Mouse (Mus musculus) retina, postnatal 7 days (tissue): ENCODE results near the gene Vgll3.

Source experiments
- DNase-seq: peaks from one replicate; pipeline ENCODE4 v3.0.0-alpha.2; 2012; ENCODE audit warnings: low read depth, low spot score

Vgll3 gene

DNA sequence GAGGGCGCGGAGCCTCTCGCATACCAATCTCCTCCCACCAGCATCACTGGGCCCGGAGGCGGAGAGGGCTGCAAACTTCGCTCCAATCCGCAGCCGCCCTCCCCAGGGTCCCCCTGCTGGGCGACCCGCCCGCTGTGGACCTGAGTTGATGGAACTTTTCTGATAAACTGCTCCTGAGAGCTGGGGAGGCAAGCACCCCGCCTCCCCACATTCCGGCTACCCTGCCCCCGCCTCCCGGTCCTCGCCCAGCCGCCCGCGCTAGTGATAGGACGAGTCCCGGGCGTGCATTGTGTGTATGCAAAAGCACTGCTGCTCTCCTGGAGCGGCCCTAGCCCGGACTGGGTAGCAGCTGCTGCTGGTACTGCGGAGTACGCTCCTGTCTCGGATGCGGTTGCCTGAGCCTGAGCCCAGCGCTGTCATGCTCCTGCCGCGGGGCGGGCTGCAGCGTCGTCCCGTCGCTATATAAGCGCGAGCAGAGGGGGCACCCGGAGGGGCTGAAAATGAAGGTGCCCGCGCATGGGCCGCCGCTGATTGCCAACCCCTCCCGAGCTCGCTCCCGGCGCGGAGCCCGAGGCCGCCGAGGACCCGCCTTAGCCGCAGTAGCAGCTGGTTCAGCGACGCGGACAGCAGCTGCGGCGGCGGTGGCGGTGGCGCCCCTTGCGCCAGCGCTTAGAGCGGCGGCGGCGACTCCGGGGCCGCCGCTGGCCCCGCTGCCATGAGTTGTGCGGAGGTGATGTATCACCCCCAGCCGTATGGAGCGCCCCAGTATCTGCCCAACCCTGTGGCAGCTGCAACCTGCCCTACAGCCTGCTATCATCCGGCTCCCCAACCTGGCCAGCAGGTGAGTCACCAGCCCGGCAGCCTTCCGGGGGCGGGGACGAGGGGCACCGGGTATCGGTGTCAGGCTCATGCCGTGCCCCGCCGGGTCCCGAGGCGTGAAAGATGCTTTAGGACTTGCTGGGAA, at the start of gene Vgll3:
Gene Vgll3, plus strand, starts transcription at position 340 of the 964 bp plus-strand sequence.
- DNase-seq, result peak; percentile 28

DNA sequence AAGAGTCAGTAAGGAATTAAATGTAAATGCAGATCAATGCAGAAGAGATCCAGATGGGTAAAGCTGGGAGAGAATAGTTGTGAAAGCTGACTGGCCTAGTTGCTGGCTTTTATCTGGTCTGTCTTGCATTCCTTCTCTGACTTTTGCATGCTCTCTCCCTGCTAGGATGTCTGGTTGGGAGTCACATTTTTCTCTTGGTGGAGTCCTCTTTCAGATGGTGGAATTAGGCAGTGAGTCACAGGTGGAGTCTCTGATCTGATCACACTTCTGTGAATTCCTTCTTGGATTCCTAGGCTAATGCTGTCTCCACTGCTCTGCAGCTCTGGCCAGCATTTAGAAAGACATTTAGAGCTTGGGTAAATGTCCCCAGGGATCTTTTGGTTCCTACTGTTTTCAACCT, 49.1 kb upstream of the Vgll3 start:
- no peak for DNase-seq

DNA sequence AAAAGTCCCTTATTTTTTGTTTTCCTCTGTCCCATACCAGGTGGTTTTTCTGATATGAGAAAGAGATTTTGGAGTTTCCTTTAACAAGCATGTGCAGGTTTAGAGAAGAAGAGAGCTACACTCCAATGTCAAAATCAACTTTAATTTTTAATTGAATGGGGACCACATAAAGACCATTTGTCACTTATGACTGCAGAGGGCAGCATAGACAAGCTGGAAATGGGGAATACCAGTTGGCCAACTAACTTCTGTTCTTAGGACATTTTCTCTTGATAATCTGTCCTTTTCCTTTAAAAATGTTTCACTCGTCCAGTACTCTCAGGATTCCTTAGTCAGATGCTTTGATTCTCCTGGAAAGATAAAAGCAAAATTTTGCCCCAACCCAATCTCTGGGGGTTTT, 29.1 kb upstream of the Vgll3 start:
- DNase-seq, result no peak

DNA sequence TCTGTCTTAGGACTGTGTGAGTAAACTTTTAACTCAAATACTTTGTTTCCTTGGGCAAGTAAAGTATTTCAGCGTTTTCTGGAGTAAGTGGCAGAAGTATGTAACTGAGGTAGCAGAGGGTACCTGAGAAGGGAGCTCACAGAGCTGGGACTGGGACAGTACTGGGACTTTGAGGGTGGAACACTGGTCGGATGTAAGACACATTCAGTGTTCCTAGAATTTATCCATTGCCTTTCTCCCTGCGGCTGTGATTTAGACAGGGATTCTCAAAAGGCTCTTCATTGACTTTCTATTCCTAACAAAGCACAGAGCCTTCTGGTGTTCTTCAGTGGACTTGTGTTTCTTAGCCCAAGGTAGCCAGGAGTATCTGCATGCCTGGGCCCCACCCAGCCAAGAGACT, 1.0 kb downstream of the Vgll3 start:
- no peak for DNase-seq

DNA sequence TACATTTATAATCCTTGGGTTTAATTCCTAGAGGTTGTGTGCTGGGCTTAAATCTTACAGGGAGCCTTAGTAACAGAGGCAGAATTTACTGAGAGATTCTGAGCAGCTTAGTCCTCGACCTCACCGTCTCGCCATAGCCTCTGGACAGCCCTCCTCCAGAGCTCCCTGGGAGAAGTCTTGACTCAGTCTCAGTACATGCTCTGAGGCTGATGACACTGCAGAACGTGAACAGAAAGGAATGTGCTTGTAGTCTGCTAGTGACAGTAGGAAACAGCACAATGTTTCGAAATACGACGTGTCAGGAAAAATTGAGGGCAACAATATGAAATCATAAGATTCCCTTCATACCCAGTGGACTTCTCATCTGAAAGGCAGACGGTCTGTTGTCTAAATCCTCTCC, 3.7 kb downstream of the Vgll3 start:
- no peak for DNase-seq

DNA sequence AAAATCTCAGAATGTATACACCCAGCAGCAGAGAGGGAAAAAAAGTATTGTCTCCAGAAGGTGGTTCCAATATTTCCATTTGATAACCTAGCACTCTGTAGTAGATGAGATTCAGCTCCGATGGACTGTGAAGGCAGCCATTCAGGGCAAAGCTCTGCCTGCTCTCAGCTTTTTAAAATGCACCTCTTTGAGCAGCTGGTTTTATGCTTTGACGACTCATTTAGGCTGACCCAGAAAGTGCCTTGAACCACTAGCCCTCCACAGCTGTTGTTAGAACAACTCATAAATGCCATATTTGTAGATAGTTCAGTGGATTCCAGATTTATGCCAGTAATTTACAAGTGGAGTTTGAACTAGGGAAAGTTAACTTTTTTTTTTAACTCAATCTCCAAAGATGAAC, 5.7 kb downstream of the Vgll3 start:
- DNase-seq, result no peak

DNA sequence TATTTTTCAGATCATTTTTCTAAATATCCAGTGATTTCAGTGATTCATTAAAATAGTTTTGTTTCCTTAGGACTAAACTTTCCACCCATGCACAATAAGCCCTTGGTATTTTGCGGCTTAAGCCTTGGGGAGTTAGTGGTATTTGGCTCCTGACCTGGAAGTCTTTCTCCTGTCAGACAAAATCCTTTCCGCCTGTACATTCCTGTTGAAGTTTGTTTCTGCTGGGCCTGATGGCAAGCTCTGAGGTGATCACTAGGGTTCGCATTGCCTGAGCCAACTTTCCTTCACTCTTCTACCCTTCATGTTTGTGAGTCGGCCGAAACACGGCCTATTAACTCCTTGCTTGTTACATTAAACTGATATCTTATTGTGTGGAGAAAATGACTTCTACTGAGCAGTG, 8.7 kb downstream of the Vgll3 start:
- no peak for DNase-seq

DNA sequence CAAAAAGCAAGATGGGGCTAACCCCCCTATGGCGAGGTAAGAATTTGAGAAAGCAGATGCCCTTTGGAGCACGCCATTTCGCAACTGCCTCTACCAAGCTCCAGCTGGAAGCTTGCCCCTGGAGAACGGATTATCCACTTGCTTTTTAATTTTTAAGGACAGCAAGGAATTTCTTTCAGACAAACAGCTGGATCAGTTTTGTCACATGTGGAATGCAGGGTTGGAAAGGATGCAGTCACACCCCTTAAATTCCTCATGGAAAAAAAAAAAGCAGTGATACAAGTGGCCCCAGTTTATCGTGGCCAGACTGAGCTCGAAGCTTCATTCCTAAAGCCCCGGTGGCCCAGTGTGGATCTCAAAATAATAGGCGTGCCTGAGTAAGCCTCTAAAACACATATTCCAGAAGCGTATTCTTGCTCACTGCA, 13.1 kb downstream of the Vgll3 start:
- no peak for DNase-seq

DNA sequence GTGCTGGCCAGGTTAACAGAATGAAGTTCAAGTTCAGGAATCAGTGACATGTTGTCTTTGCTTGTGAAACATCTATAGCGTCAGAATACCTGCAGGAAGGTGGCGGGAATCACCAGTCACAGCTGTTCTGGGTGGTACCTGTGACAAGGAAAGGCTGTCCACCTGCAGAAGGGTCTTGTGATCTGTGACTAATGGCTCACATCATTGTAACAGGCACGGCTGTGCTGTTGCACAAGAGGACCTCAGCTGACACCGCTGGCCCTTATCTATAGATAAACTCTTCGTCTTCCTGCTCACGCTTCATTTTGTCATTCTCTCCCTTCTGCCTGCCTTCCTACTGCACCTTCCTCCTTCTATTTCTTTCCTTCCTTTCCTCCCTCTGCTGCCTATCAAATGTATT, 14.0 kb downstream of the Vgll3 start:
- DNase-seq, result no peak

DNA sequence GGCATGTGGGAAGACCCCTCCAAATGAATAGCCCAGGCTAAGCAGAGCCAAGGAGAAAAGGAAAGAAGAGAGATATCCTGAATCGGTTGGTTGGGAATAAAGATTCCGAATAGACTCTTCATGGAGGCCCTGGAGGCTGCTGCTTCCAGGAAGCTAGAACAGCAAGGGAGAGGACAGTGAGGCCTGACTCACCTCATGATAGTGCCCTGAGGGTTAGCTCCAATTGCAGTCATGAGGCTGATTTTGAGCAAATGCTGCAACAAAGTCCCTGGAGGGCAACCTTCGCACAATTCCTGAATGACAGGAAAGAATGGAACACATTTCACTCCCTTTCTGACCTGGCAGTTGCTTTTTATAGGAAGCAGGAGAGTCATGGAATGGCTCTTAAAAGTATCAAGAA, 19.7 kb downstream of the Vgll3 start:
- no peak for DNase-seq

DNA sequence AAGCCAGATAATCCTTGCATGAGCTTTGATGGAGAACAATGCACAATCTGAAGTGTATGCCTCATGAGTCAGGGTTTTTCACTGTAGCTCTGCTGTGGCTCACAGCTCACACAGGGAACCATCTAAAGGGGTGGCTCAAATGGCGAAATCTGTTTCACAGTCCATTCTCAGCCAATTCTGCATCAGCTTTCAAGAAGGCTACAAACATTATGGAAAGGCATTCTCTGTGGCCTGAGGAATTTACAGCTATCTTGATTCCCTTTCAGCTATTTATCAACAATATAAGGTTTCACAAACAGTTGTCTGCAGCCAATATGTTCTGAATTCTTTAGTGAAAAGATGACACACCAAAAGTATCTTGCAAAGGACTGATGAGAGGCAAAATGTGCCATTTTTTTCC, 35.1 kb downstream of the Vgll3 start:
- no peak for DNase-seq

DNA sequence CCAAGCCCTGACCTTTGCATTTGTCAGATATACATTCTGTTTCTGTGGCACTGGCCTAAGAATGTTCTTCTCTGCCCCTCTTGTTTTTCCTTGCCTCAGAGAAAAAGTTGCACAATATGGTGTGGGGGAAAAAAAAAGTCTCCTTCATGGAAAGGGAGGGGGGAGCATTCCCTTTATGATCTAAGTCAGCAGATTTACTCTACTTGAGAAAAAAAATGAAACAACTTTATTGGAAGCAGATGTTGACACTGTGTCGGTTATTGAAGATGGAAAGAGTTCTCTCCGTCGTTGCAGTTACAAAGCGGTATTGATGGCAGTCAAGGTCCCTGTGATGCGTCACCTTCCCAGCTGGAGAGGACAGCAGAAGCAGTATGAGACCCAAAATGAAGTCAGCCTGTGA, 49.4 kb downstream of the Vgll3 start:
- no peak for DNase-seq

DNA sequence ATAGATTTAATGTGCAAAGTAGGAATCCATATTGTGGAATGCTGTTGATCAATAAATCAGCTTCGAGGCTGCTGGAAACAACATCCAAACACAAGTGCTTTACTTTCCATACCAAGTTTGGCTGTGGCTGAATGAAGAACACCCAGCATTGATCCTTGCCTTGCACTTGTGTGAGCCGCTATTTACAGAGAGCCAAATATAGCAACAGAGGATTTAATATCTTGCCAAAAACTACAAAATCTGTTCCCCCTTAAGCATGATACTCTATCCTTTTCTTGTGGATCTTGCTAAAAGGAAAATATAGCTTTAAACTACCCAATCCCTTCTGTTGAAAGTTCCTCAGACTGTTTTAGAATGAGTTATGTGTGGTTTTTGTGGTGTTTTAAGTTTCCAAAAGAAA, 52.9 kb downstream of the Vgll3 start:
- DNase-seq, result no peak

DNA sequence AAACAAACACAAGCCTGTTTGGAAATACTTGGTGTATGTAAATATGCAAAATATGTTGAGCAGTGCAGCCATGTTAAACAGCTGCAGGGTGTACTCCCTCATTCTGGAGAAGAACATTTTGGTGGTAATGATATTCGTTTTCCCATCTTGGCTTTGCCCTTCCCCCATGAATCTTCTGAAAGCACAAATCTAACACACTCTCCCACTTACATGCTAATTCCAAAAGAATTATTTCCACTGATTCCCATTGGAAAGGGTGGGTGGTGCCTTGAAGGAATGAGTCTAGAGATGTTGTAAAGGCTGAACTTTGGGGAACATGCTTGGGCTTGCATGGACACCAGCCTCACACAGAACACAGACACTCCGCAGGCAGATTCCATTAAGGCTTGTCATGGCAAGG, 53.9 kb downstream of the Vgll3 start:
- no peak for DNase-seq

DNA sequence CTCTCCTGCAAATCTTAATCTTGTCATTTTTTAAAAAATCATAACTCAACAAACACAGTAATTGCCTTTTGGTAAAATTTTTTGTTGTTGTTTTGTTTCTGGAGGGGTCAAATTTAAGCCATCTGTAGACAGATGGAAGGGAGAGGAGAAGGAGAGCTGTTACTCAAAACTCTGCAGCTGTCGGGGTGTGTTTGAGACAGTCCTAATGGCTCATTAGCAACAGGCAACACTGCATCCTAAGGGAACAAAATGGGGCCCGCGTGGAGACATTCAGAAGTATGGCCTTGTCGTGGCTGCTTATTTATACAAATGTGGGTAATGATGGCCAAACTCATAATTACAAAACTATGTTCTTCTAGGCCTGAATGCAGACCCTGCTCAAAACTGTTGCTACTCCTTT, 73.9 kb downstream of the Vgll3 start:
- DNase-seq, result no peak
